Comparison of ENCODE assay signal across 8 mouse cellular contexts in genomic region chr5:118458727-118459390, GRCm38 (mm10).
DNase-seq lines count a peak whose midpoint lies in the region; ATAC-seq and TF ChIP-seq lines count a peak whose summit lies in the region.

No protein-coding gene starts in this region.

- H3K36me3 ChIP-seq in ES-E14 (ENCODE audit: control insufficient read depth, insufficient read depth, low read length, poor library complexity, severe bottlenecking) = no peaks in the 10 kb centered on the region
- no peaks in the 10 kb centered on the region for H3K36me3 ChIP-seq in hindbrain, embryonic 16.5 days (ENCODE audit: control insufficient read depth, insufficient read depth, low read length)

- ATAC-seq in common myeloid progenitor, adult 5-6 weeks (replicated peaks; ENCODE audit: low read depth, poor library complexity, severe bottlenecking) = peak; percentile 90
- ATAC-seq in hindbrain, embryonic 16.5 days = peak; percentile 54; the same call in 1 of the 2 replicates

- no peak overlapping the region; the same call in 1 of the 2 replicates for H3K9ac ChIP-seq in ES-E14 (ENCODE audit: insufficient read depth, low read depth, low read length, poor library complexity, severe bottlenecking)
- H3K9ac ChIP-seq in hindbrain, embryonic 16.5 days (ENCODE audit: low read depth, low read length) = no peak overlapping the region

- no peaks in the 10 kb centered on the region for H3K9me3 ChIP-seq in ES-E14 (ENCODE audit: control insufficient read depth, insufficient read depth, low read depth, low read length)
- no peaks in the 10 kb centered on the region for H3K9me3 ChIP-seq in hindbrain, embryonic 16.5 days (ENCODE audit: control insufficient read depth, low read length)

- in situ Hi-C loops in ES-E14 (cut with MboI; ENCODE audit: low sequenced_read_pairs in 2 of 2, unreplicated experiment in 2 of 2) = no loop called here

- H3K27ac ChIP-seq in ES-E14 (ENCODE audit: insufficient read depth, low read depth, low read length, poor library complexity, severe bottlenecking) = no peak overlapping the region; the same call in 1 of the 2 replicates
- no peak overlapping the region for H3K27ac ChIP-seq in hindbrain, embryonic 16.5 days (ENCODE audit: low read depth, low read length)

- H3K4me1 ChIP-seq in ES-E14 (ENCODE audit: control insufficient read depth in 2 of 2, insufficient read depth in 2 of 2, low read length in 2 of 2, poor library complexity in 1 of 2) = peaks cover 5 to 23% of the 10 kb centered on the region in 2 experiments; a peak in 1 of 4 replicates
- H3K4me1 ChIP-seq in hindbrain, embryonic 16.5 days (ENCODE audit: control insufficient read depth, insufficient read depth, low read depth, low read length) = peaks cover 10% of the 10 kb centered on the region

- peak overlapping the region; percentile 42 to 48 for H3K4me3 ChIP-seq in ES-E14 (ENCODE audit: insufficient read depth in 1 of 2, low read depth in 1 of 2, low read length in 2 of 2, poor library complexity in 1 of 2, severe bottlenecking in 1 of 2)
- H3K4me3 ChIP-seq in hindbrain, embryonic 16.5 days (ENCODE audit: low read length) = peak overlapping the region; percentile 27

- no peaks in the 10 kb centered on the region for H3K27me3 ChIP-seq in hindbrain, embryonic 16.5 days (replicated peaks; ENCODE audit: control insufficient read depth, insufficient read depth, low read length)

- 2% methylated on average over 16 of the region's 16 CpGs for WGBS in hindbrain, embryonic 16.5 days

- peak overlapping the region; percentile 59 for H3K4me2 ChIP-seq in hindbrain, embryonic 16.5 days (ENCODE audit: low read length)

- no peak for DNase-seq in ES-E14 (ENCODE audit: low read depth, low spot score)
- DNase-seq in gastrocnemius, adult 8-10 months (ENCODE audit: low spot score in 2 of 2) = peak; percentile 54 to 60
- DNase-seq in left cerebral cortex, adult 9 months (ENCODE audit: low spot score in 2 of 2) = peak; percentile 42 to 83
- DNase-seq in lung, postnatal 4 days = peak; percentile 63 to 69
- DNase-seq in right cerebral cortex, postnatal 14 days = peak; percentile 52
- DNase-seq in B cell, adult 2 months = no peak

TF ChIP-seq in ES-E14, 5 proteins besides CTCF, POLR2A, EP300 and RAD21:
- TF ChIP-seq CHD2 (IDR thresholded peaks at IDR 0.05; ENCODE audit: low read depth, low read length) (no peak), ZC3H11A (IDR thresholded peaks at IDR 0.05; ENCODE audit: borderline replicate concordance, low read depth, low read length) (no peak), MAFK (IDR thresholded peaks at IDR 0.05; ENCODE audit: insufficient read depth, low read depth, low read length) (no peak), ZNF384 (IDR thresholded peaks at IDR 0.05; ENCODE audit: low read depth, low read length) (no peak), HCFC1 (IDR thresholded peaks at IDR 0.05; ENCODE audit: borderline replicate concordance, insufficient read depth, low read length) (no peak)

Comparison
In these comparisons a context has a peak if more than half of its experiments do, and no peak if none do; other contexts are left out.
1. DNase-seq: peak in gastrocnemius, adult 8-10 months (2 of 2), left cerebral cortex, adult 9 months (2 of 2), lung, postnatal 4 days (2 of 2) and right cerebral cortex, postnatal 14 days (single experiment); none in ES-E14 (single experiment) and B cell, adult 2 months (0 of 2).